Mouse (Mus musculus) heart, postnatal 0 days (tissue): ENCODE measurements at regions not wholly inside any gene's neighbourhood (a gene's known extent, or its start where the extent isn't known, plus 50 kb on each side); places are given as distances from the start of the nearest gene placed in this dataset.

ENCODE experiments used
- ATAC-seq: fragments of 200-750 bp; cut with Nextera tagmentation; 2 replicates; pipeline ENCODE4 v1.8.0; 2017; ENCODE audit warnings: low read depth, moderate number of reproducible peaks, moderate library complexity; ENCODE audit not compliant: insufficient read depth
- DNase-seq: peaks from one replicate; pipeline ENCODE4 v3.0.0-alpha.2; 2016; ENCODE audit warnings: low spot score
- H3K27ac ChIP-seq: fragments of 300-500 bp; sonication (generic); 2 replicates; pipeline ENCODE4 v1.5.1; 2014; ENCODE audit warnings: low read depth, mild to moderate bottlenecking
- H3K27me3 ChIP-seq: fragments of 300-500 bp; sonication (generic); 2 replicates; pipeline ENCODE4 v1.6.1; 2014; ENCODE audit warnings: low read length, mixed read lengths; ENCODE audit not compliant: control insufficient read depth, insufficient read depth
- H3K36me3 ChIP-seq: fragments of 300-500 bp; sonication (generic); replicated peaks from 2 replicates; pipeline ENCODE4 v1.6.1; 2014; ENCODE audit warnings: low read length, mixed read lengths; ENCODE audit not compliant: control insufficient read depth, insufficient read depth
- H3K4me1 ChIP-seq: fragments of 300-500 bp; sonication (generic); 2 replicates; pipeline ENCODE4 v1.6.1; 2014; ENCODE audit warnings: antibody characterized with exemption; ENCODE audit not compliant: control insufficient read depth, insufficient read depth
- H3K4me2 ChIP-seq: fragments of 300-500 bp; sonication (generic); 2 replicates; pipeline ENCODE4 v1.6.1; 2014; ENCODE audit warnings: low read depth, mild to moderate bottlenecking, low read length, moderate library complexity
- H3K4me3 ChIP-seq: fragments of 300-500 bp; sonication (generic); 2 replicates; pipeline ENCODE4 v1.5.1; 2014; ENCODE audit warnings: low read depth, low read length
- H3K9ac ChIP-seq: fragments of 300-500 bp; sonication (generic); replicated peaks from 2 replicates; pipeline ENCODE4 v1.6.1; 2014; ENCODE audit warnings: low read depth, low read length, mixed read lengths
- H3K9me3 ChIP-seq: fragments of 300-500 bp; sonication (generic); replicated peaks from 2 replicates; pipeline ENCODE4 v1.6.1; 2016; ENCODE audit warnings: low read length; ENCODE audit not compliant: control insufficient read depth
- CTCF ChIP-seq: IDR thresholded peaks from 2 replicates; pipeline ENCODE4 v1.5.1; 2016; ENCODE audit warnings: antibody characterized with exemption, control low read depth, low read depth
- EP300 ChIP-seq: IDR thresholded peaks from 2 replicates; pipeline ENCODE4 v1.6.1; 2016; ENCODE audit warnings: antibody characterized with exemption, low read depth
- WGBS: fragments of 180-500 bp; shearing (Covaris S2); extraction: QIAGEN DNeasy Blood & Tissue Kit; methylation state at CpG from one replicate; pipeline ENCODE4 v1.1.7; 2014; 5-methylcytosine and 5-hydroxymethylcytosine counted together

GRCm38 (mm10) chr4:81766705-81767104, 324.1 kb upstream of the Mpdz start:
- TF ChIP-seq EP300, result no peak
- TF ChIP-seq CTCF, result no peak
- DNase-seq (no peak), ATAC-seq (no peak)
- H3K9me3 ChIP-seq, result no peaks in the 10 kb centered on the region
- 50% methylated on average over 5 of the region's 5 CpGs for WGBS
- no peaks in the 10 kb centered on the region for H3K36me3 ChIP-seq
- peaks cover 11% of the 10 kb centered on the region; the same call in 1 of the 2 replicates for H3K4me1 ChIP-seq
- H3K4me3 ChIP-seq, result no peak overlapping the region
- H3K4me2 ChIP-seq, result no peak overlapping the region
- no peaks in the 10 kb centered on the region for H3K27me3 ChIP-seq
- no peak overlapping the region for H3K9ac ChIP-seq
- H3K27ac ChIP-seq, result no peak overlapping the region

- TF ChIP-seq EP300 (no peak), CTCF (no peak)
- H3K36me3 ChIP-seq, result no peaks in the 10 kb centered on the region
- peaks cover 11% of the 10 kb centered on the region; the same call in 1 of the 2 replicates for H3K4me1 ChIP-seq
- no peak overlapping the region for H3K4me3 ChIP-seq
- H3K9ac ChIP-seq, result peak overlapping the region; percentile 6; the same call in 1 of the 2 replicates
- H3K27me3 ChIP-seq, result no peaks in the 10 kb centered on the region
- H3K9me3 ChIP-seq, result no peaks in the 10 kb centered on the region
- ATAC-seq (peak; percentile 68), DNase-seq (peak; percentile 36)
- H3K4me2 ChIP-seq, result peak overlapping the region; percentile 37
- 37% methylated on average over 11 of the region's 11 CpGs for WGBS
- H3K27ac ChIP-seq, result peak overlapping the region; percentile 36
Observed at GRCm38 (mm10) chr4:81764026-81764867, 321.6 kb upstream of the Mpdz start.

DNA sequence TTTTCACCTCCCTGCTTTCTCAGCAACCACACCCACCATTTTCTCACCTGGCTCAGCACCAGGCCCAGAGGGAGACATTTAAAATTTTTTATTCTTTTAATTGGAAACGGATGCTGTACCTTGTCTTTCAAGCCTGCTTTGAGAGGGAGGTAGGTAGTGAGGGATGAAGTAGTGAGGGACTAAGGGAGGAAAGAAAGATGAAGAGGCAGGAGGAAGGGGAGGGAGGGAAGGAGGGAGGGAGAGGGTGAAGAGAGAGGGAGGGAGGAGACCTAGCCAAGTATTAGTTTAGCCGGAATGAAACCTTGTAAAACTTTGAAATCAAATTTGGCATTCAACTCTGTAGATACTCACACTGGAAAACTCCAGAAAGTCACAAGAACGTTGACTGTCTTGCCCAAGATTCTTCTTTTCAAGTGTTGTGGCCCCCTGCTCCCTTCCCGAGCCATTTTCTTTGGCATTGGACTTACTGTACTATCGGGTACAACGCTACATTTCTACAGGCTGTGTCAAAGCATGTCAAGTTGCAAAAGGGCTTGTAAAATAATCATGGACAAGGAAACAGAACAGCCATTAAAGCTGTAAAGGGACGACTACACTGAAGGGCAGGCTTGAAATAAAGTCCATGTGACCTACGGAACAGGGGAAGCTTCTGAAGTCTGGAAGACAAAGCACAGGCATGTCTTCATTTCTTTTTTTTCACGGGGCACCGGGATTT, 320.9 kb upstream of the Mpdz start:
- H3K4me1 ChIP-seq, result peaks cover 11% of the 10 kb centered on the region; the same call in 1 of the 2 replicates
- peak overlapping the region; percentile 36; the same call in 1 of the 2 replicates for H3K27ac ChIP-seq
- H3K27me3 ChIP-seq, result no peaks in the 10 kb centered on the region
- no peak for DNase-seq
- no peaks in the 10 kb centered on the region for H3K9me3 ChIP-seq
- TF ChIP-seq CTCF (no peak), EP300 (no peak)
- 53% methylated on average over 10 of the region's 10 CpGs for WGBS
- ATAC-seq, result no peak
- H3K36me3 ChIP-seq, result no peaks in the 10 kb centered on the region
- peak overlapping the region; percentile 37; the same call in 1 of the 2 replicates for H3K4me2 ChIP-seq
- 0 out of 2 replicates have a peak overlapping the region, but pooled peaks have one; percentile 6 for H3K9ac ChIP-seq
- no peak overlapping the region for H3K4me3 ChIP-seq

DNA sequence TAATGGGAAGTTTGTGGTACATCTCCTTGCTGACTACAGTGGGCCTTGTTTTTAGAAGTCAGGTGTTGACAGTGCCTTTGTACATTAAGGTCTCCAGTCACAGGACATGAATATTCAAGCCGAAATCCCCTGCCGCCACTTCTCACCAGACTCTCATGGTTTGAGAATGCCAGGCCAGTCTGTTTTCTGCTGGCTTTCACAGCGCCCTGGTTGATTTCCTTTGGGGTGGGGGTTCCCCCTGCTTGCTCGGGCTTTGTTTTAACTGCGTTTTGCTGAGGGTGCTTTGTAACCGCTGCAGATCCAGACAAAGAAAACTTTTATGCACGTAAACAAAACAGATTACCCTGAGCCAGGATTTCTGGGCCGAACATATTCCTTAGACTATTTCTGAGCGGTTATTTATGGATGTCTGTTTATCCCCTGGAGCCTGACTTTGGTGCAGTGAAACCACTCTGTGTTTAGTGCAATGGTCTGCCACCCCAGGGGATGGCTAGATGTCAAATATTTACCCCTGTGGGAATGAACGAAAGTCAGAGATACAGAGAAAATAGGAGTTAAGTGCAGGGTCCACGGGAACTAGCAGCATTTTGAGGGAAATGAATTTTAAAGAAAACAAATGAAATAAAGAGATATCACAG, 320.1 kb upstream of the Mpdz start:
- Histone ChIP-seq H3K36me3 (no peaks in the 10 kb centered on the region), H3K27ac (0 out of 2 replicates have a peak overlapping the region, but pooled peaks have one; percentile 11), H3K4me1 (peaks cover 11% of the 10 kb centered on the region; the same call in 1 of the 2 replicates), H3K4me2 (no peak overlapping the region), H3K9me3 (no peaks in the 10 kb centered on the region), H3K4me3 (no peak overlapping the region), H3K9ac (no peak overlapping the region), H3K27me3 (no peaks in the 10 kb centered on the region)
- ATAC-seq (no peak), DNase-seq (no peak)
- TF ChIP-seq CTCF (no peak), EP300 (no peak)
- WGBS, result 42% methylated on average over 11 of the region's 11 CpGs

- TF ChIP-seq EP300 (no peak), CTCF (no peak)
- 0 out of 2 replicates have a peak, but pooled peaks cover 1% of the 10 kb centered on the region for H3K4me1 ChIP-seq
- no peak overlapping the region for H3K9ac ChIP-seq
- 37% methylated on average over 1 of the region's 1 CpGs for WGBS
- H3K36me3 ChIP-seq, result no peaks in the 10 kb centered on the region
- no peak for DNase-seq
- H3K4me2 ChIP-seq, result no peak overlapping the region
- no peak for ATAC-seq
- H3K4me3 ChIP-seq, result no peak overlapping the region
- no peaks in the 10 kb centered on the region for H3K9me3 ChIP-seq
- H3K27me3 ChIP-seq, result no peaks in the 10 kb centered on the region
- no peak overlapping the region for H3K27ac ChIP-seq
Observed at GRCm38 (mm10) chr4:81757905-81758304, 315.3 kb upstream of the Mpdz start.
